Mouse (Mus musculus): ENCODE data around the gene Nek9. TPM values are rescaled to one million over a fixed set of nuclear protein-coding genes. Genes with fewer than 3 reads are reported as not detected.

The Nek9 gene
- total RNA-seq, 1 experiment = 20.4 TPM

DNA sequence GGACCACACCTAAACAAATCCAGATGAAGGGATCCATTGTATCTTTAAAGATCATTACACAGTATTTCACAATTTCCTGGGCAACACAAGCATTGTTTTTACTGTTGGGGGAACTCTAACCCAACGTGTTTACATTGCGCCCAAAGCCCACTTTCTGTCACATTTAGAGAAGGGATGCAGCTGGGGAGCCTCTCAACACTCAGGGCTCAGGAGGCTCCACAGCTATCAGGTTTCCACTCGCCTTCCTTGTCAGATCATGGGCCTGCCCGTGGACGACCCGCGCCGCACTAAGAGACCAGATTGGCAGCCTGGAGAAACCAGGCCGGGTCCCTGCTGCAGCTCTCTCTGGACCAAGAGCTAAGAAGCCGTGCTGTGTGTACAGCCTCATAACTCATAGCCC lies 65.7 kb downstream of the Nek9 start:
- no peak for DNase-seq (ENCODE audit: low read depth, low spot score)
- Histone ChIP-seq H3K9ac (ENCODE audit: insufficient read depth, low read depth, low read length, poor library complexity, severe bottlenecking) (0 out of 2 replicates have a peak overlapping the region, but pooled peaks have one; percentile 16), H3K4me3 (ENCODE audit: insufficient read depth in 1 of 2, low read depth in 1 of 2, low read length in 2 of 2, poor library complexity in 1 of 2, severe bottlenecking in 1 of 2) (no peak overlapping the region), H3K36me3 (ENCODE audit: control insufficient read depth, insufficient read depth, low read length, poor library complexity, severe bottlenecking) (peaks cover 4% of the 10 kb centered on the region; the same call in 1 of the 2 replicates), H3K9me3 (ENCODE audit: control insufficient read depth, insufficient read depth, low read depth, low read length) (no peaks in the 10 kb centered on the region), H3K4me1 (ENCODE audit: control insufficient read depth in 2 of 2, insufficient read depth in 2 of 2, low read length in 2 of 2, poor library complexity in 1 of 2) (peaks cover 12% of the 10 kb centered on the region in 2 experiments), H3K27ac (ENCODE audit: insufficient read depth, low read depth, low read length, poor library complexity, severe bottlenecking) (peak overlapping the region; percentile 84)
- in situ Hi-C loops (cut with MboI; ENCODE audit: low sequenced_read_pairs in 2 of 2, unreplicated experiment in 2 of 2) = no loop called here
- TF ChIP-seq ZC3H11A (IDR thresholded peaks at IDR 0.05; ENCODE audit: borderline replicate concordance, low read depth, low read length) (no peak), CHD2 (IDR thresholded peaks at IDR 0.05; ENCODE audit: low read depth, low read length) (no peak), MAFK (IDR thresholded peaks at IDR 0.05; ENCODE audit: insufficient read depth, low read depth, low read length) (no peak), ZNF384 (IDR thresholded peaks at IDR 0.05; ENCODE audit: low read depth, low read length) (no peak), HCFC1 (IDR thresholded peaks at IDR 0.05; ENCODE audit: borderline replicate concordance, insufficient read depth, low read length) (no peak)

DNA sequence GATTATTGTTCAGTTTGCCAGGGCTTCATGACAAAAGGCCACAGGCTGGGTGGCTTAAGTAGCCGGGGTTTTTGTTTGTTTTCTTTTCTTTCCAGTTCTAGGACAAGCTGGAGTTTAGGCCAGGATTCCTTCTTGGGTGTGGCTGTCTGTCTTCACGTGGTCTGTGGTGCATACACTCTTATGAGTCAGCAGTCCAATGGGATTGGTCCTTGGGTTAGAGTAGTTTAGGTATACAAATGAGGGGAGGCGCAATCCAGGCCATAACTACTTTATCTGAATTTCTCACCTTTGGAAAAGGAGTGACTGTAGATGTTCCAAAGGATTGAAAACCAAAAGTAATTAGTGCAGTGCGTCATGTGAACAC lies 67.3 kb downstream of the Nek9 start:
- TF ChIP-seq MAFK (IDR thresholded peaks at IDR 0.05; ENCODE audit: insufficient read depth, low read depth, low read length) = peak; percentile 78
- TF ChIP-seq ZNF384 (IDR thresholded peaks at IDR 0.05; ENCODE audit: low read depth, low read length) = no peak
- DNase-seq (ENCODE audit: low read depth, low spot score) = peak; percentile 58
- in situ Hi-C loops (cut with MboI; ENCODE audit: low sequenced_read_pairs in 2 of 2, unreplicated experiment in 2 of 2) = no loop called here
- Histone ChIP-seq H3K4me3 (ENCODE audit: insufficient read depth in 1 of 2, low read depth in 1 of 2, low read length in 2 of 2, poor library complexity in 1 of 2, severe bottlenecking in 1 of 2) (no peak overlapping the region), H3K4me1 (ENCODE audit: control insufficient read depth in 2 of 2, insufficient read depth in 2 of 2, low read length in 2 of 2, poor library complexity in 1 of 2) (peaks cover 12% of the 10 kb centered on the region in 2 experiments), H3K36me3 (ENCODE audit: control insufficient read depth, insufficient read depth, low read length, poor library complexity, severe bottlenecking) (peaks cover 4% of the 10 kb centered on the region; the same call in 1 of the 2 replicates), H3K9ac (ENCODE audit: insufficient read depth, low read depth, low read length, poor library complexity, severe bottlenecking) (peak overlapping the region; percentile 49; the same call in 1 of the 2 replicates), H3K27ac (ENCODE audit: insufficient read depth, low read depth, low read length, poor library complexity, severe bottlenecking) (peak overlapping the region; percentile 95; the same call in 1 of the 2 replicates), H3K9me3 (ENCODE audit: control insufficient read depth, insufficient read depth, low read depth, low read length) (no peaks in the 10 kb centered on the region)

DNA sequence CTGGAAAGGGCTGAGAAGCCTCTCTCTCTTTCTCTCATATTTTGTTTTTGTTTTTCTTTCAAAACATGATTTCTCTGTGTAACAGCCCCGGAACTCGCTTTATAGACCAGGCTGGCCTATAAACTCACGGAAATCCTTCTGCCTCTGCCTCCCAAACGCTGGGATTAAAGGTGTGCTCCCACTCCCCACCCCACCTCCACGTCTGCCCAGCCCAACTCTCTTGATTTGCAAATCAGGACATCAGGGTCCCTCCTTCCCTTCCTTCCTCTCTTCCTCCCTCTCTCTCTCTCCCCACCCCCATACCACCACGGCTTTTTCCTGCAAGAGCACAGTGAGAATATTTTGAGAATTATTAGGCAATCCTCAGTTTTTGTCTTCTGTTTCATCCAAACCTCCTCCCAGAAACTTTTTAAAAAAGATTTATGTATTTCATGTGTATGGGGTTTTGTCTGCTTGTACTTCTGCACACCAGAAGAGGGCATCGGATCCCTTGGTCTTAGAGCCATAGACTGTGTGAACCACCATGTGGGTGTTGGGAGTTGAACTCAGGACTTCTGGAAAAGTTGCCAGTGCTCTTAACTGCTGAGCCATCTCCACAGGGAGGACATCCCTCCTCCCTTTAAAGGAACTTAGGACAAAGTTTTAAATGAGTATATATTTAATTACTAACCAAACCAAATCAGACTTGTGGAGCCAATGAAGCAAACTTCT lies 67.9 kb downstream of the Nek9 start:
- peak overlapping the region; percentile 95 for H3K27ac ChIP-seq (ENCODE audit: insufficient read depth, low read depth, low read length, poor library complexity, severe bottlenecking)
- DNase-seq (ENCODE audit: low read depth, low spot score) = no peak
- peak overlapping the region; percentile 22; the same call in 1 of the 2 replicates for H3K9ac ChIP-seq (ENCODE audit: insufficient read depth, low read depth, low read length, poor library complexity, severe bottlenecking)
- H3K4me1 ChIP-seq (ENCODE audit: control insufficient read depth in 2 of 2, insufficient read depth in 2 of 2, low read length in 2 of 2, poor library complexity in 1 of 2) = peaks cover 12% of the 10 kb centered on the region in 2 experiments
- H3K9me3 ChIP-seq (ENCODE audit: control insufficient read depth, insufficient read depth, low read depth, low read length) = no peaks in the 10 kb centered on the region
- no peak for TF ChIP-seq HCFC1 (IDR thresholded peaks at IDR 0.05; ENCODE audit: borderline replicate concordance, insufficient read depth, low read length)
- TF ChIP-seq ZC3H11A (IDR thresholded peaks at IDR 0.05; ENCODE audit: borderline replicate concordance, low read depth, low read length) = no peak
- TF ChIP-seq ZNF384 (IDR thresholded peaks at IDR 0.05; ENCODE audit: low read depth, low read length) = no peak
- TF ChIP-seq MAFK (IDR thresholded peaks at IDR 0.05; ENCODE audit: insufficient read depth, low read depth, low read length) = no peak
- no peak for TF ChIP-seq CHD2 (IDR thresholded peaks at IDR 0.05; ENCODE audit: low read depth, low read length)
- 0 out of 2 replicates have a peak, but pooled peaks cover 3% of the 10 kb centered on the region for H3K36me3 ChIP-seq (ENCODE audit: control insufficient read depth, insufficient read depth, low read length, poor library complexity, severe bottlenecking)
- peak overlapping the region; percentile 55 to 73; a peak in 1 of 4 replicates for H3K4me3 ChIP-seq (ENCODE audit: insufficient read depth in 1 of 2, low read depth in 1 of 2, low read length in 2 of 2, poor library complexity in 1 of 2, severe bottlenecking in 1 of 2)
- in situ Hi-C loops (cut with MboI; ENCODE audit: low sequenced_read_pairs in 2 of 2, unreplicated experiment in 2 of 2) = no loop called here

DNA sequence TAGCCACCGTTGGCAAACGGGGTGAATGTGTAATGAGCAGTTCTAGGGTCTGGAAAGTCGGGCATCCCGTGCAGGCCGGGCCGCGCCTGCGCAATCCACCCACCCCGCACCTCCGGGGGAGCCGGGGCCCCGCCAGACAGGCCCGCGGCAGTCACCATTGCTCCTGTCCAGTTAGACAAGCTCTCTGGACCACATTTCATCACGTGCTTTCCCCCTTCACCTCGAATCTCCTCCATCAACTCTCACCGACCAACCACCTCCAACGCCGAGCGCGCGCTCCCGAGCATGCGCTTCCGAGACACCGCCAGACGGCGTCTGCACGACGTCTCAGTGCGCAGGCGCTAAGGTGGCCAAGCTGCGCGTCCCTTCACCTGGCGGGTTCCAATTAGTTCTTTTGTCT lies 68.8 kb downstream of the Nek9 start, which contains the start of gene Mlh3:
Gene Mlh3 (minus strand): TSS at position 281 of the 400 bp plus-strand sequence.
- no peak for TF ChIP-seq HCFC1 (IDR thresholded peaks at IDR 0.05; ENCODE audit: borderline replicate concordance, insufficient read depth, low read length)
- no peak for TF ChIP-seq ZNF384 (IDR thresholded peaks at IDR 0.05; ENCODE audit: low read depth, low read length)
- no peak for TF ChIP-seq ZC3H11A (IDR thresholded peaks at IDR 0.05; ENCODE audit: borderline replicate concordance, low read depth, low read length)
- TF ChIP-seq CHD2 (IDR thresholded peaks at IDR 0.05; ENCODE audit: low read depth, low read length) = no peak
- no peak for TF ChIP-seq MAFK (IDR thresholded peaks at IDR 0.05; ENCODE audit: insufficient read depth, low read depth, low read length)
- peak; percentile 81 for DNase-seq (ENCODE audit: low read depth, low spot score)
- Histone ChIP-seq H3K27ac (ENCODE audit: insufficient read depth, low read depth, low read length, poor library complexity, severe bottlenecking) (peak within 1 kb of the TSS; percentile 95), H3K36me3 (ENCODE audit: control insufficient read depth, insufficient read depth, low read length, poor library complexity, severe bottlenecking) (no peaks in the 10 kb centered on the region), H3K9ac (ENCODE audit: insufficient read depth, low read depth, low read length, poor library complexity, severe bottlenecking) (peak within 1 kb of the TSS; percentile 69), H3K9me3 (ENCODE audit: control insufficient read depth, insufficient read depth, low read depth, low read length) (no peaks in the 10 kb centered on the region), H3K4me1 (ENCODE audit: control insufficient read depth in 2 of 2, insufficient read depth in 2 of 2, low read length in 2 of 2, poor library complexity in 1 of 2) (peaks cover 11 to 12% of the 10 kb centered on the region in 2 experiments), H3K4me3 (ENCODE audit: insufficient read depth in 1 of 2, low read depth in 1 of 2, low read length in 2 of 2, poor library complexity in 1 of 2, severe bottlenecking in 1 of 2) (peak within 1 kb of the TSS; percentile 55 to 73)
- in situ Hi-C loops (cut with MboI; ENCODE audit: low sequenced_read_pairs in 2 of 2, unreplicated experiment in 2 of 2) = no loop called here

Measured in ES-E14 (cell line).